Mouse (Mus musculus) lung, embryonic 16.5 days (tissue): ENCODE results near the gene Mettl7b. TPM values are rescaled to one million over a fixed set of nuclear protein-coding genes. Genes with fewer than 3 reads are reported as not detected.
A peak's percentile ranks its signal among the peaks of the same experiment; 100 is the strongest.

Experiments used
- ATAC-seq: fragments of 200-750 bp; cut with Nextera tagmentation; 2 replicates; pipeline ENCODE4 v1.8.0; 2017; ENCODE audit warnings: low read depth, mild to moderate bottlenecking, moderate library complexity
- H3K27ac ChIP-seq: fragments of 300-500 bp; sonication (generic); 2 replicates; pipeline ENCODE4 v1.5.1; 2014; ENCODE audit warnings: mild to moderate bottlenecking, control low read depth, low read length
- H3K27me3 ChIP-seq: fragments of 300-500 bp; sonication (generic); 2 replicates; pipeline ENCODE4 v1.6.1; 2014; ENCODE audit warnings: low read depth, low read length, mixed read lengths; ENCODE audit not compliant: control insufficient read depth, insufficient read depth
- H3K36me3 ChIP-seq: fragments of 300-500 bp; sonication (generic); 2 replicates; pipeline ENCODE4 v1.6.1; 2014; ENCODE audit warnings: low read length; ENCODE audit not compliant: control insufficient read depth, insufficient read depth
- H3K4me1 ChIP-seq: fragments of 300-500 bp; sonication (generic); replicated peaks from 2 replicates; pipeline ENCODE4 v1.6.1; 2014; ENCODE audit warnings: low read length, mixed read lengths; ENCODE audit not compliant: control insufficient read depth, insufficient read depth
- H3K4me2 ChIP-seq: fragments of 300-500 bp; sonication (generic); 2 replicates; pipeline ENCODE4 v1.6.1; 2014; ENCODE audit warnings: low read depth, low read length, control low read depth
- H3K4me3 ChIP-seq: fragments of 300-500 bp; sonication (generic); 2 replicates; pipeline ENCODE4 v1.5.1; 2014; ENCODE audit warnings: mild to moderate bottlenecking, low read length, control low read depth
- H3K9ac ChIP-seq: fragments of 300-500 bp; sonication (generic); 2 replicates; pipeline ENCODE4 v1.6.1; 2014; ENCODE audit warnings: low read length, control low read depth
- H3K9me3 ChIP-seq: fragments of 300-500 bp; sonication (generic); 2 replicates; pipeline ENCODE4 v1.6.1; 2016; ENCODE audit warnings: low read length; ENCODE audit not compliant: control insufficient read depth
- WGBS: fragments of 180-500 bp; shearing (Covaris S2); extraction: QIAGEN DNeasy Blood & Tissue Kit; methylation state at CpG from one replicate; pipeline ENCODE4 v1.1.7; 2014; 5-methylcytosine and 5-hydroxymethylcytosine counted together
- polyA plus RNA-seq: library from polyadenylated mRNA; unstranded; fragments of >200 nt; fragmentation: Nextera tagmentation; extraction: Ambion mirVana; gene quantifications from 2 replicates; pipeline ENCODE4 v1.2.1, GENCODE M21; 2015

Mettl7b gene
- polyA plus RNA-seq, 1 experiment from 2014 or later, result 0.20 TPM

DNA sequence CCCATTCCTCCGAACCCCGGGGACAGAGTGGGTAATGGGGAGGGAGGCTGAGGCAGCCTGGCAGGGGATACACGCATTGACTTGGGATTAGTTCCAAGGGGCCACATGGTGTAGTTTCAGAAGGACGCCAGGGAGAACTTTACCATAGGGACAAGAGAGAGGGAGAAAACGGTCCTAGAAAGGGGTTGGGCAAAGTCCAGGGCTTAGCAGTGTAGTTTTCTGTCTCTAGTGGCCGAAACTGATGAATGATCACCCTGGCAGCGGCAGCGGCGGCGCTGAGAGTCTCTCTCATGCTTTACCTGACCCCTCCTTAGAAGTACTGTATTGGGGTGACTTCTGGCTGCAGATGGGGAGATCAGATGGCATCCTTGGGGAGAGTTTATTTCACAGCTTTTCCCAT is 2.4 kb downstream of the Mettl7b start:
- ATAC-seq, result no peak

GRCm38 (mm10) chr10:128950208-128950887 is 10.4 kb downstream of the Mettl7b start:
- Histone ChIP-seq H3K4me3 (no peak overlapping the region), H3K4me1 (no peaks in the 10 kb centered on the region), H3K9ac (no peak overlapping the region), H3K27ac (no peak overlapping the region), H3K27me3 (no peaks in the 10 kb centered on the region), H3K9me3 (no peaks in the 10 kb centered on the region), H3K36me3 (no peaks in the 10 kb centered on the region), H3K4me2 (no peak overlapping the region)
- ATAC-seq, result no peak
- WGBS, result 49% methylated on average over 16 of the region's 16 CpGs

More for the DNA sequence above, 2.4 kb downstream of the Mettl7b start:
- no peak overlapping the region for H3K4me3 ChIP-seq
- WGBS, result 68% methylated on average over 10 of the region's 10 CpGs
- no peaks in the 10 kb centered on the region for H3K27me3 ChIP-seq
- H3K36me3 ChIP-seq, result no peaks in the 10 kb centered on the region
- H3K4me2 ChIP-seq, result no peak overlapping the region
- no peak overlapping the region for H3K9ac ChIP-seq
- H3K9me3 ChIP-seq, result no peaks in the 10 kb centered on the region
- H3K4me1 ChIP-seq, result no peaks in the 10 kb centered on the region
- no peak overlapping the region for H3K27ac ChIP-seq

DNA sequence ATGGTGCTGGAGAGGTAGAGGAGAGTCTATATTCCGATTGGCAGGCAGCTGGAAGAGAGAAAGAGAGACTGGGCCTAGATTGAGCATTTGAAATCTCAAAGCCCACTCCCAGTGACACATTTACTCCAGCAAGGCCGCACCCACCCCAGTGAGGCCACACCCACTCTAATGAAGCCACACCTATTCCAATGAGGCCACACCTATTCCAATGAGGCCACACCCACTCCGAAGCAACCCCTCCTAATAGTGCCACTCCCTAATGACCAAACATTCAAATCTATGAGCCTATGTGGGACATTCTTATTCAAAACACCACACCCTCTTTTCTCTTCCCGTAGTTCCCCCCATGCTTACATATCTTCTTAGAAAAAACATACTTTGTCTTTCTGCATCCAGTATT is 13.3 kb downstream of the Mettl7b start:
- no peak for ATAC-seq
- Histone ChIP-seq H3K36me3 (no peaks in the 10 kb centered on the region), H3K4me2 (no peak overlapping the region), H3K27ac (no peak overlapping the region), H3K27me3 (no peaks in the 10 kb centered on the region), H3K9me3 (no peaks in the 10 kb centered on the region), H3K4me1 (no peaks in the 10 kb centered on the region), H3K4me3 (no peak overlapping the region), H3K9ac (no peak overlapping the region)
- 89% methylated on average over 4 of the region's 4 CpGs for WGBS

DNA sequence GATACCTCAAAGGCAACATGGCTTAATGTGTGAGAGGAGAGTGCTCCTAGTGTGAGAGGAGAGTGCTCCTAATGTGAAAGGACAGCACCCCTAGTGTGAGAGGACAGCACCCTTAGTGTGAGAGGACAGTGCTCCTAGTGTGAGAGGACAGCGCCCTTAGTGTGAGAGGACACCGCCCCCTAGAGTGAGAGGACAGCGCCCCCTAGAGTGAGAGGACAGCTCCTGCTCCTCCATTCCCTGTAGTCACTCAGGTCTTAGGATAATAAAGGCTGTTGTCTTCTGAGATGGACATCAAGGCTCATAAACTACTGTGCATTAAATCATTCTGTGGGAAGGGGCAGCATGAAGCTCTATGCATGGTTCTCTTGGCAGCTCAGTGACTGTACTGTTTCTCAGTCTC is 15.1 kb downstream of the Mettl7b start:
- 28% methylated on average over 3 of the region's 3 CpGs for WGBS
- H3K4me3 ChIP-seq, result no peak overlapping the region
- no peak overlapping the region for H3K4me2 ChIP-seq
- no peak for ATAC-seq
- H3K36me3 ChIP-seq, result no peaks in the 10 kb centered on the region
- H3K27me3 ChIP-seq, result no peaks in the 10 kb centered on the region
- no peak overlapping the region for H3K9ac ChIP-seq
- H3K9me3 ChIP-seq, result no peaks in the 10 kb centered on the region
- H3K27ac ChIP-seq, result no peak overlapping the region
- no peaks in the 10 kb centered on the region for H3K4me1 ChIP-seq

GRCm38 (mm10) chr10:128940475-128941061 is 20.2 kb downstream of the Mettl7b start:
- Histone ChIP-seq H3K9me3 (no peaks in the 10 kb centered on the region), H3K27me3 (peaks cover 7% of the 10 kb centered on the region), H3K27ac (no peak overlapping the region), H3K36me3 (no peaks in the 10 kb centered on the region), H3K4me3 (no peak overlapping the region), H3K4me2 (no peak overlapping the region), H3K4me1 (no peaks in the 10 kb centered on the region), H3K9ac (no peak overlapping the region)
- WGBS, result 82% methylated on average over 10 of the region's 10 CpGs
- no peak for ATAC-seq

DNA sequence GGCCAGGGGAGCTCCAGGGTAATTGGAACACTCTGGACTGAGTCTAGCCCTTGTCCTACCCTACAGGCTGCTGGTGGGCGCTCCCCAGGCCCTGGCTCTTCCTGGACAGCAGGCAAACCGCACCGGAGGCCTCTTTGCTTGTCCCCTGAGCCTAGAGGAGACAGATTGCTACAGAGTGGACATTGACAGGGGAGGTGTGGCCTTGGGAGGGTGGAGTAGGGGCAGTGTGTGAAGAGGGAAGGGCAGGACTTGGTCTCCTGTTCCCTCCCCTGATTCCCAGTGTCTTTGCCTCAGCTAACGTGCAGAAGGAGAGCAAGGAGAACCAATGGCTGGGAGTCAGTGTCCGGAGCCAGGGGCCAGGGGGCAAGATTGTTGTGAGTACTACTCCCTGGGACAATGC is 21.8 kb downstream of the Mettl7b start:
- Histone ChIP-seq H3K27me3 (peaks cover 22% of the 10 kb centered on the region), H3K36me3 (no peaks in the 10 kb centered on the region), H3K4me3 (no peak overlapping the region), H3K4me1 (peaks cover 4% of the 10 kb centered on the region), H3K4me2 (no peak overlapping the region), H3K27ac (no peak overlapping the region), H3K9me3 (no peaks in the 10 kb centered on the region), H3K9ac (no peak overlapping the region)
- 44% methylated on average over 5 of the region's 5 CpGs for WGBS
- no peak for ATAC-seq

DNA sequence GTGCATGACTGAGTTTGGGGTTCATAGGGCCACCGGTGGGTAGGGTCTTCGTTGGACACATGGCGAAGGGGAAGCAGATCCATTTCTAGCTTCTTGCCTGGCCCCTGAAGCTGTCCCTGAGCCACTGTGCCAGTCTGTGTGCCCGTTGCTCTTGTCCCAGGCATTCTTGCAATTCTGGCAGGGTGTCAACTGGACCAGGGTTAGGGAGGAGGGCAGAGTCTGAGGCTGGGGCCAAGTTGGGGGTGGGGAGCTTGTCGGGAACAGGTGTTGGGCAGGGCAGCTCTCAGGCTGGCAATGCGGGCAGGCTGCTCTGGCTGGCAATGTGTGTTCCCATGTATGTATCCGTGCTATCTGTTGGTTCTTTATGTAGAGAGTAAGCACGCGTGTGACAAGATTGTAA is 22.3 kb downstream of the Mettl7b start:
- Histone ChIP-seq H3K27ac (no peak overlapping the region), H3K36me3 (no peaks in the 10 kb centered on the region), H3K4me1 (peaks cover 8% of the 10 kb centered on the region), H3K9me3 (no peaks in the 10 kb centered on the region), H3K4me2 (no peak overlapping the region), H3K9ac (no peak overlapping the region), H3K27me3 (peaks cover 27% of the 10 kb centered on the region), H3K4me3 (no peak overlapping the region)
- WGBS, result 68% methylated on average over 9 of the region's 9 CpGs
- ATAC-seq, result peak; percentile 34; the same call in 1 of the 2 replicates

DNA sequence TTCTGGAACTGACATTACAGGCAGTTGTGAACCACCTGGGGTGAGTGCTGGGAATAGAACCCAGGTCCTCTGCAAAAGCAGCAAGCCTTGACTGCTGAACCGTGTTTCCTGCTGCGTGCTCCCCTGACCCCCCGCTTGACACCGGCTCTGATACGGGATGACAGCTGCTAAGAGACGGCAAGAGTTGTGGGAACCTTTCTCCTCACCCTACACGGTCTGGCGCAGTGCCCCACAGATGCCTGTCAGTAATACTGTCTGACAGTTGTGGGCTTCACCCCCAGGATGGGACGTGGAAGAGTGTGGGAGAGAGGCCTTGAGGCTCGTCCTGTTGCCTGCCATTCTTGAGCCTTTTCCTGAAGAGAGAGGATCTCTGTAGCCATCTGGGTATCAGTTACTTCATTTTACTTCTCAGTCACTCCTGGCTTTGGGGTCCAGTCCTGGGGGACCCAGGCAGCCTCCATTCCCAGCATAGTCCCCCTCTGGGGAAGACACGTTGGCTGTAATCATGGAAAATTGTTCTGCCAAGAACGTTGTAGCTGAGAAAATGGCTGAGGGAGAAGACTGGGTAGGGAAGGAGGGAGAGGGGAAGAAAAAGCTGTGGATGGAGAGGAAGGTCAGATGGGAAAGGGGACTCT is 22.9 kb downstream of the Mettl7b start:
- peaks cover 31% of the 10 kb centered on the region for H3K27me3 ChIP-seq
- no peak overlapping the region for H3K9ac ChIP-seq
- no peaks in the 10 kb centered on the region for H3K9me3 ChIP-seq
- H3K4me3 ChIP-seq, result no peak overlapping the region
- 55% methylated on average over 12 of the region's 12 CpGs for WGBS
- H3K4me2 ChIP-seq, result no peak overlapping the region
- H3K4me1 ChIP-seq, result peaks cover 8% of the 10 kb centered on the region
- no peak for ATAC-seq
- no peaks in the 10 kb centered on the region for H3K36me3 ChIP-seq
- no peak overlapping the region for H3K27ac ChIP-seq

DNA sequence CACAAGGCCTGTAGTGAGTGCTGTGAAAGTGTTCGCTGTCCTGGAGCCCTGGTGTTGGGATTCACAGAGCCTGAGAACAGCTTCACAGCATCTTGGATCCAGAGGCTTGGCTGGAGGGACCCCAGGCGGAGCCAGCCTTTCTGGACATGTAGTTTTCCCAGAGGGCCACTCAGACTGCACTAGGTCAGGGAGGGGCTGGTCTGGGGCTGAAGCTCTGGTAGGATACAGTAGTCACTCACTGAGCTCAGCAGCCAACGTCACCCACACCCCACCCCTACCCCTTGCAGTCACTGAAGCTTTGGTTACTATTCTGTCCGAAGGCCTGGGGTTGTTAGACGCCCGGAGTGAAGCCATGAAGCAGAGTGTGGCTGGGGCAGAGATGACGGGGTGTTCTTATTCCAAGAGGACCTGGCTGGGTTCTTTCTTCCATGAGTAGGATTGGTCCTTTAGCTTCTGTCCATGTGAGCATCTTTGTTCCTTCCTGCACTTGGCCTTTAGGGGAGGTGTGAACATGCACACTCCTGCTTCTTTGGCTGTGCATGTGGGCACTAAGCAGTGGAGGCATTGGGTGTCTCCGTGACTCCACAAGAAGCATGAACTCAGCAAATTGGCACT is 24.9 kb downstream of the Mettl7b start:
- Histone ChIP-seq H3K9ac (no peak overlapping the region), H3K4me2 (no peak overlapping the region), H3K4me3 (no peak overlapping the region), H3K36me3 (no peaks in the 10 kb centered on the region), H3K9me3 (no peaks in the 10 kb centered on the region), H3K27me3 (peaks cover 39% of the 10 kb centered on the region), H3K4me1 (peaks cover 8% of the 10 kb centered on the region), H3K27ac (no peak overlapping the region)
- ATAC-seq, result no peak
- WGBS, result 72% methylated on average over 8 of the region's 8 CpGs
